Mouse (Mus musculus): ENCODE measurements around the gene Camkk1.

DNA sequence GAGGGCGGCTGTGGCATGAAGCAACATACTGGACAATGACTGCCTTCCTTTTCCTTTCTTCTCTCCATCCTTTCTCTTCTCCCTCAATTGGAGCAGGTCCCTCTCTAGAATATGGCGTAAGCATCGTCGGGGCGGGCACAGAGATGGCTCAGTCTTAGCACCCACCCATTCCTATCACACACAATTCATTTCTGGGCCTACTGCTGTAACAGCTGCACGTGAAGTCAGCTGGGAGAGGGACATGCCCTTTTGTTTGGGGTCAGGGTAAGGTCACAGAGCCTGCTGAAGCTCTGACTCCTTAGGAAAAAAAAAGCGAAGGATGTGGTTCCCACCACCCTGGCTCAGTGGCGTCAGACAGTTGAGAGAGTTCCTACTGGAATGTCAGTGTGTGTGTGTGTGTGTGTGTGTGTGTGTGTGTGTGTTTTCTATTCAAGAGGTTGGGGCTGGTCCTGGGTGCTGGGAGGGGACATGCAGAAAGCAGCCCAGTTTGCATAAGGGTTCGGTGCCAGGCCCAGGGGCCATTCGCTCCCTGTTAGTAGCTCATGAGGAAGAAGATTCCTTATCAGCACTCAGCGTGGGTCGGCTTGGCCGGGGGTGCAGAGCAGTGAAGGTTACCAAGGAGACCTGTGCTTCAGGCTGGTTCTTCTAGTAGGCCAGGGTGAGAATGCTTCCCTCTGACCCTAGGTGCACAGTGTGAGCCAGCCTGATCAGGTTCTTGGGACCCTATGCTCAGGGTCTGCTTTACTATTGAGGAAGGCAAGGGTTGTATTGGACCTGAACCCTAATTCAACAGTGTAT lies 21.1 kb upstream of the Camkk1 start:
- TF ChIP-seq EP300 (IDR thresholded peaks at IDR 0.05; ENCODE audit: low read depth): no peak
- TF ChIP-seq CTCF (IDR thresholded peaks at IDR 0.05; ENCODE audit: low read depth): no peak
